ENCODE assay signal across 19 mouse cellular contexts in genomic region chr5:100008485-100008884, GRCm38 (mm10). TPM values are rescaled to one million over a fixed set of nuclear protein-coding genes. Genes with fewer than 3 reads are reported as not detected.
A peak's percentile ranks its signal among the peaks of the same experiment; 100 is the strongest.
DNase-seq lines count a peak whose midpoint lies in the region; ATAC-seq and TF ChIP-seq lines count a peak whose summit lies in the region.
"Had no signal": no experiment of that assay in that cellular context is flagged by ENCODE, and none has a peak within 500 bp of the region (broad histone marks: within the 10 kb centered on the region; RNA-seq: fewer than 3 reads in every experiment).

No protein-coding gene starts in this region.

- TF ChIP-seq EP300 in CH12.LX (IDR thresholded peaks at IDR 0.05; ENCODE audit: low read length) = no peak

- no peaks in the 10 kb centered on the region for H3K79me2 ChIP-seq in CH12.LX (replicated peaks; ENCODE audit: control insufficient read depth, extremely low read depth, insufficient read depth, poor library complexity, severe bottlenecking)

- in situ Hi-C loops in CH12.LX (cut with MboI; ENCODE audit: low pct_ligation_motif_present, low pct_unique_long_range_greater_than_20kb, low sequenced_read_pairs) = no loop called here

- H3K27me3 ChIP-seq in lung, embryonic 14.5 days (ENCODE audit: insufficient read depth, low read length) = no peaks in the 10 kb centered on the region
- H3K27me3 ChIP-seq in CH12.LX (replicated peaks) (no peaks in the 10 kb centered on the region), E14TG2a.4 (ENCODE audit: insufficient read depth, low read length) (no peaks in the 10 kb centered on the region)
- H3K27me3 ChIP-seq: hindbrain, embryonic 13.5 days; limb, embryonic 12.5 days had no signal

- dilution Hi-C loops in CH12.LX (cut with MboI; ENCODE audit: extremely low pct_ligation_motif_present, extremely low pct_unique_long_range_greater_than_20kb, low sequenced_read_pairs) = no loop called here

- no peak overlapping the region for H3K27ac ChIP-seq in lung, embryonic 14.5 days (ENCODE audit: low read depth)
- H3K27ac ChIP-seq in CH12.LX (ENCODE audit: insufficient read depth, low read depth) = no peak overlapping the region
- H3K27ac ChIP-seq in bone marrow, adult 2 months (ENCODE audit: control insufficient read depth, insufficient read depth, low read depth, low read length, poor library complexity) = no peak overlapping the region
- H3K27ac ChIP-seq: heart, embryonic 10.5 days; hindbrain, embryonic 13.5 days; limb, embryonic 12.5 days had no signal

- ATAC-seq in lung, embryonic 14.5 days (ENCODE audit: insufficient read depth) = no peak
- ATAC-seq: activated CD4-positive, CD25-positive, alpha-beta regulatory T cell, adult 4 months; forebrain, embryonic 16.5 days had no signal

- H3K4me3 ChIP-seq in lung, embryonic 14.5 days (ENCODE audit: low read depth, low read length) = no peak overlapping the region
- H3K4me3 ChIP-seq in CH12.LX (replicated peaks in 1 of 3; ENCODE audit: low read depth in 2 of 3, low read length in 2 of 3, poor library complexity in 1 of 3) = no peak overlapping the region
- H3K4me3 ChIP-seq in E14TG2a.4 (replicated peaks; ENCODE audit: low read length) = no peak overlapping the region
- H3K4me3 ChIP-seq in bone marrow, adult 2 months (replicated peaks; ENCODE audit: control insufficient read depth, low read depth, low read length) = no peak overlapping the region
- H3K4me3 ChIP-seq: heart, embryonic 10.5 days; hindbrain, embryonic 13.5 days; limb, embryonic 12.5 days had no signal

- 47% methylated on average over 3 of the region's 3 CpGs for WGBS in lung, embryonic 14.5 days
- WGBS in bone marrow, adult 2 months = 58% methylated on average over 3 of the region's 3 CpGs

- intact Hi-C loops in heart, postnatal 10 days (cut with DNase I) = no loop called here

- DNase-seq in lung, embryonic 14.5 days = no peak
- no peak for DNase-seq in lung, postnatal 4 days
- peak; percentile 23 for DNase-seq in CH12.LX (ENCODE audit: extremely low read depth)
- DNase-seq in spleen, postnatal 36 days (ENCODE audit: low spot score in 2 of 2) = no peak
- no peak for DNase-seq in heart, postnatal 10 days
- DNase-seq: adrenal gland, postnatal 10 days; cerebellum, adult 11-12 months; cerebellum, postnatal 14 days; gastrocnemius, postnatal 36 days; heart, postnatal 14 days; kidney, postnatal 36 days; lung, postnatal 36 days had no signal

- no peak for TF ChIP-seq POLR2A in CH12.LX (IDR thresholded peaks at IDR 0.05; ENCODE audit: low read depth, low read length)
- no peak for TF ChIP-seq POLR2A in bone marrow, adult 2 months (IDR thresholded peaks at IDR 0.05; ENCODE audit: borderline replicate concordance, control insufficient read depth, low read depth, low read length)

- H3K9me3 ChIP-seq in lung, embryonic 14.5 days (ENCODE audit: low read depth, low read length) = no peaks in the 10 kb centered on the region
- H3K9me3 ChIP-seq in CH12.LX (replicated peaks; ENCODE audit: low read length) = peaks cover 2% of the 10 kb centered on the region
- no peaks in the 10 kb centered on the region for H3K9me3 ChIP-seq in E14TG2a.4 (ENCODE audit: low read length)
- H3K9me3 ChIP-seq: heart, embryonic 10.5 days; hindbrain, embryonic 13.5 days; limb, embryonic 12.5 days had no signal

- no peak for TF ChIP-seq RAD21 in CH12.LX (IDR thresholded peaks at IDR 0.05; ENCODE audit: low read depth, low read length)

- H3K4me2 ChIP-seq in lung, embryonic 14.5 days = no peak overlapping the region
- no peak overlapping the region for H3K4me2 ChIP-seq in CH12.LX (ENCODE audit: insufficient read depth, low read depth, poor library complexity, severe bottlenecking)
- H3K4me2 ChIP-seq: hindbrain, embryonic 13.5 days; limb, embryonic 12.5 days had no signal

- TF ChIP-seq CTCF in lung, embryonic 14.5 days (IDR thresholded peaks at IDR 0.05; ENCODE audit: low read depth) = peak; percentile 9; the same call in 1 of the 2 replicates
- peak in 1 of 2 experiments; percentile 39; a peak in 2 of 4 replicates for TF ChIP-seq CTCF in CH12.LX (conservative IDR thresholded peaks at IDR 0.05 in 1 of 2, IDR thresholded peaks at IDR 0.05 in 1 of 2; ENCODE audit: low read depth in 2 of 2, low read length in 2 of 2)
- TF ChIP-seq CTCF in E14TG2a.4 (conservative IDR thresholded peaks at IDR 0.05; ENCODE audit: low read length) = peak; percentile 52
- 0 out of 2 replicates have a peak, but pooled peaks have one; percentile 14 for TF ChIP-seq CTCF in bone marrow, adult 2 months (IDR thresholded peaks at IDR 0.05; ENCODE audit: control insufficient read depth, insufficient read depth, low read length)

- H3K4me1 ChIP-seq in lung, embryonic 14.5 days (ENCODE audit: insufficient read depth) = no peaks in the 10 kb centered on the region
- no peaks in the 10 kb centered on the region for H3K4me1 ChIP-seq in CH12.LX (ENCODE audit: control insufficient read depth in 1 of 2, insufficient read depth in 2 of 2)
- peaks cover 4% of the 10 kb centered on the region for H3K4me1 ChIP-seq in E14TG2a.4 (replicated peaks; ENCODE audit: low read depth, low read length)
- H3K4me1 ChIP-seq in bone marrow, adult 2 months (ENCODE audit: control insufficient read depth, insufficient read depth, low read length) = no peaks in the 10 kb centered on the region
- H3K4me1 ChIP-seq: hindbrain, embryonic 13.5 days; limb, embryonic 12.5 days had no signal

- H3K9ac ChIP-seq in lung, embryonic 14.5 days = no peak overlapping the region
- H3K9ac ChIP-seq in CH12.LX (ENCODE audit: insufficient read depth, low read depth) = no peak overlapping the region
- H3K9ac ChIP-seq: hindbrain, embryonic 13.5 days; limb, embryonic 12.5 days had no signal

- H3K36me3 ChIP-seq in lung, embryonic 14.5 days (ENCODE audit: insufficient read depth) = no peaks in the 10 kb centered on the region
- H3K36me3 ChIP-seq in CH12.LX (replicated peaks in 1 of 2; ENCODE audit: control insufficient read depth in 1 of 2, insufficient read depth in 1 of 2, low read length in 1 of 2) (no peaks in the 10 kb centered on the region), E14TG2a.4 (ENCODE audit: insufficient read depth, low read length) (no peaks in the 10 kb centered on the region)
- H3K36me3 ChIP-seq: hindbrain, embryonic 13.5 days; limb, embryonic 12.5 days had no signal

TF ChIP-seq in CH12.LX, 34 proteins besides CTCF, POLR2A, EP300 and RAD21 (continues in another document):
- TF ChIP-seq NRF1 (IDR thresholded peaks at IDR 0.05; ENCODE audit: low read depth, low read length) (no peak), MAZ (IDR thresholded peaks at IDR 0.05; ENCODE audit: low read depth, low read length) (no peak), JUND (conservative IDR thresholded peaks at IDR 0.05; ENCODE audit: low read depth, low read length) (no peak), MXI1 (IDR thresholded peaks at IDR 0.05; ENCODE audit: low read depth, low read length) (no peak), USF2 (conservative IDR thresholded peaks at IDR 0.05; ENCODE audit: low read depth, low read length) (no peak), IRF4 (IDR thresholded peaks at IDR 0.05; ENCODE audit: low read depth, low read length) (no peak), ZMIZ1 (IDR thresholded peaks at IDR 0.05; ENCODE audit: low read depth, low read length) (no peak), USF1 (IDR thresholded peaks at IDR 0.05; ENCODE audit: low read depth, low read length) (no peak), E2F4 (IDR thresholded peaks at IDR 0.05; ENCODE audit: insufficient replicate concordance, low read depth, low read length) (no peak), POLR2AphosphoS2 (IDR thresholded peaks at IDR 0.05; ENCODE audit: low read depth, low read length) (no peak), ZKSCAN1 (IDR thresholded peaks at IDR 0.05; ENCODE audit: borderline replicate concordance, low read depth, low read length) (no peak), ZC3H11A (IDR thresholded peaks at IDR 0.05; ENCODE audit: low read depth, low read length) (no peak), CHD2 (IDR thresholded peaks at IDR 0.05; ENCODE audit: low read length) (no peak), SIN3A (IDR thresholded peaks at IDR 0.05; ENCODE audit: low read length) (no peak), ZNF384 (IDR thresholded peaks at IDR 0.05; ENCODE audit: low read depth, low read length) (no peak), JUN (IDR thresholded peaks at IDR 0.05; ENCODE audit: insufficient read depth, low read depth, low read length) (no peak), MEF2A (IDR thresholded peaks at IDR 0.05; ENCODE audit: borderline replicate concordance, low read depth, low read length) (no peak)

RNA-seq across cellular contexts. Expression of gene 4930524J08Rik, which starts 29.6 kb away (rescaled TPM):
- polyA plus RNA-seq in lung, embryonic 14.5 days (2014; fragmentation: Nextera tagmentation; extraction: Ambion mirVana) = 2.0 and 3.0 TPM in 2 replicates
- total RNA-seq in CH12.LX (2012; rRNA removed) = 0.72 and 0.84 TPM in 2 replicates
- 0.50 and 1.0 TPM in 2 replicates for total RNA-seq in CH12.LX (2014; rRNA removed)
- 4.5 and 5.8 TPM in 2 replicates for polyA plus RNA-seq in CH12.LX (2012; ENCODE audit: insufficient read length, low read depth)
- polyA plus RNA-seq in bone marrow, adult 2 months (2011; ENCODE audit: insufficient read depth, insufficient read length, low replicate concordance, missing spikeins) = 2.6 and 5.0 TPM in 2 replicates
- 1 to 10 TPM; 1.6 to 1.7 TPM for total RNA-seq in heart, postnatal 10 days (2021)
- polyA plus RNA-seq: activated CD4-positive, CD25-positive, alpha-beta regulatory T cell, adult 4 months had no signal

RNA-seq across cellular contexts. Expression of gene Hnrnpd, which starts 29.7 kb away (rescaled TPM):
- 196 TPM in 2 replicates for polyA plus RNA-seq in lung, embryonic 14.5 days (2014; fragmentation: Nextera tagmentation; extraction: Ambion mirVana)
- total RNA-seq in CH12.LX (2012; rRNA removed) (19.0 and 28.2 TPM in 2 replicates), CH12.LX (2014; rRNA removed) (41.3 and 52.2 TPM in 2 replicates)
- polyA plus RNA-seq in CH12.LX (2012; ENCODE audit: insufficient read length, low read depth) = 319 and 373 TPM in 2 replicates
- 193 and 333 TPM in 2 replicates for polyA plus RNA-seq in bone marrow, adult 2 months (2011; ENCODE audit: insufficient read depth, insufficient read length, low replicate concordance, missing spikeins)
- 100 to 1,000 TPM; 152 to 170 TPM for total RNA-seq in heart, postnatal 10 days (2021)

RNA-seq across cellular contexts. Expression of gene Hnrnpdl, which starts 31.0 kb away (rescaled TPM):
- polyA plus RNA-seq in lung, embryonic 14.5 days (2014; fragmentation: Nextera tagmentation; extraction: Ambion mirVana) = 200 and 204 TPM in 2 replicates
- total RNA-seq in CH12.LX (2012; rRNA removed) = 75.6 and 97.6 TPM in 2 replicates
- total RNA-seq in CH12.LX (2014; rRNA removed) = 165 and 211 TPM in 2 replicates
- polyA plus RNA-seq in CH12.LX (2012; ENCODE audit: insufficient read length, low read depth) = 207 and 256 TPM in 2 replicates
- polyA plus RNA-seq in bone marrow, adult 2 months (2011; ENCODE audit: insufficient read depth, insufficient read length, low replicate concordance, missing spikeins) = 116 and 161 TPM in 2 replicates
- 100 to 1,000 TPM in 1 of 2 experiments, 10 to 100 TPM in 1; 97.3 to 105 TPM for total RNA-seq in heart, postnatal 10 days (2021)

RNA-seq across cellular contexts. Expression of gene Enoph1, which starts 31.3 kb away (rescaled TPM):
- polyA plus RNA-seq in lung, embryonic 14.5 days (2014; fragmentation: Nextera tagmentation; extraction: Ambion mirVana) = 47.9 and 50.8 TPM in 2 replicates
- total RNA-seq in CH12.LX (2012; rRNA removed) (50.4 and 64.9 TPM in 2 replicates), CH12.LX (2014; rRNA removed) (67.3 and 70.9 TPM in 2 replicates)
- 47.4 and 52.4 TPM in 2 replicates for polyA plus RNA-seq in CH12.LX (2012; ENCODE audit: insufficient read length, low read depth)
- polyA plus RNA-seq in bone marrow, adult 2 months (2011; ENCODE audit: insufficient read depth, insufficient read length, low replicate concordance, missing spikeins) = 2.3 and 7.5 TPM in 2 replicates
- 10 to 100 TPM; 13.1 to 14.3 TPM for total RNA-seq in heart, postnatal 10 days (2021)
